Mouse (Mus musculus) embryonic fibroblast, embryonic 13.5 days (primary cell): ENCODE data around the gene Mettl16. TPM values are rescaled to one million over a fixed set of nuclear protein-coding genes. Genes with fewer than 3 reads are reported as not detected.
A peak's percentile ranks its signal among the peaks of the same experiment; 100 is the strongest.

Source experiments
- H3K27ac ChIP-seq: 2 replicates; pipeline ENCODE4 v1.5.1; 2012; ENCODE audit warnings: low read length, control low read depth, inconsistent platforms; ENCODE audit not compliant: insufficient read depth
- H3K4me1 ChIP-seq: 2 replicates; pipeline ENCODE4 v1.6.1; 2011; ENCODE audit warnings: low read length; ENCODE audit not compliant: control insufficient read depth, insufficient read depth
- H3K4me3 ChIP-seq: 2 replicates; pipeline ENCODE4 v1.5.1; 2011; ENCODE audit warnings: mild to moderate bottlenecking, control low read depth, low read length; ENCODE audit not compliant: insufficient read depth
- CTCF ChIP-seq: IDR thresholded peaks from 2 replicates; pipeline ENCODE4 v1.5.1; 2011; ENCODE audit warnings: mild to moderate bottlenecking, control low read depth, low read length, moderate library complexity, borderline replicate concordance; ENCODE audit not compliant: insufficient read depth
- POLR2A ChIP-seq: IDR thresholded peaks from 2 replicates; pipeline ENCODE4 v1.6.1; 2011; ENCODE audit warnings: low read depth, mild to moderate bottlenecking, control low read depth, low read length, moderate library complexity
- polyA plus RNA-seq: library from polyadenylated mRNA; stranded (reverse); fragments of >200 nt; gene quantifications from 2 replicates; pipeline ENCODE4 v1.2.4, GENCODE M21; 2011; ENCODE audit warnings: low read depth; ENCODE audit not compliant: missing spikeins, insufficient read length

Mettl16 gene
- polyA plus RNA-seq, 1 experiment, result 29.1 TPM

- no peak for TF ChIP-seq POLR2A
- no peak for TF ChIP-seq CTCF
- no peak overlapping the region for H3K27ac ChIP-seq
- H3K4me1 ChIP-seq, result peaks cover 10% of the 10 kb centered on the region
- H3K4me3 ChIP-seq, result no peak overlapping the region
Observed at GRCm38 (mm10) chr11:74836225-74837055, 65.8 kb downstream of the Mettl16 start.

- Histone ChIP-seq H3K27ac (peak overlapping the region; percentile 99), H3K4me1 (peaks cover 10% of the 10 kb centered on the region), H3K4me3 (no peak overlapping the region)
- no peak for TF ChIP-seq CTCF
- TF ChIP-seq POLR2A, result no peak
Observed at GRCm38 (mm10) chr11:74837056-74837693, 66.5 kb downstream of the Mettl16 start.

- Histone ChIP-seq H3K4me1 (peaks cover 10% of the 10 kb centered on the region), H3K27ac (peak overlapping the region; percentile 99), H3K4me3 (peak overlapping the region; percentile 23)
- TF ChIP-seq CTCF, result no peak
- peak; percentile 50 for TF ChIP-seq POLR2A
Observed at GRCm38 (mm10) chr11:74837694-74838431, 67.2 kb downstream of the Mettl16 start.

- Histone ChIP-seq H3K4me3 (no peak overlapping the region), H3K4me1 (peaks cover 10% of the 10 kb centered on the region), H3K27ac (peak overlapping the region; percentile 99)
- TF ChIP-seq CTCF, result no peak
- peak; percentile 17 for TF ChIP-seq POLR2A
Observed at GRCm38 (mm10) chr11:74838441-74838840, 67.8 kb downstream of the Mettl16 start.

- peak overlapping the region; percentile 99 for H3K27ac ChIP-seq
Observed at GRCm38 (mm10) chr11:74838971-74839370, 68.3 kb downstream of the Mettl16 start.

GRCm38 (mm10) chr11:74839860-74840715 lies 69.5 kb downstream of the Mettl16 start:
- no peak overlapping the region for H3K27ac ChIP-seq
- no peak for TF ChIP-seq POLR2A
- TF ChIP-seq CTCF, result no peak
- peaks cover 10% of the 10 kb centered on the region for H3K4me1 ChIP-seq
- H3K4me3 ChIP-seq, result no peak overlapping the region

More at GRCm38 (mm10) chr11:74838971-74839370, 68.3 kb downstream of the Mettl16 start:
- TF ChIP-seq CTCF (no peak), POLR2A (no peak)
- Histone ChIP-seq H3K4me1 (peaks cover 10% of the 10 kb centered on the region), H3K4me3 (no peak overlapping the region)

- peaks cover 10% of the 10 kb centered on the region for H3K4me1 ChIP-seq
- TF ChIP-seq CTCF, result no peak
- TF ChIP-seq POLR2A, result no peak
- H3K4me3 ChIP-seq, result no peak overlapping the region
- H3K27ac ChIP-seq, result no peak overlapping the region
Observed at GRCm38 (mm10) chr11:74840739-74841138, 70.1 kb downstream of the Mettl16 start.

- TF ChIP-seq CTCF (no peak), POLR2A (no peak)
- Histone ChIP-seq H3K4me3 (no peak overlapping the region), H3K27ac (no peak overlapping the region), H3K4me1 (peaks cover 10% of the 10 kb centered on the region)
Observed at GRCm38 (mm10) chr11:74841366-74841765, 70.7 kb downstream of the Mettl16 start.

GRCm38 (mm10) chr11:74842045-74842444 lies 71.4 kb downstream of the Mettl16 start:
- Histone ChIP-seq H3K27ac (no peak overlapping the region), H3K4me3 (no peak overlapping the region), H3K4me1 (peaks cover 10% of the 10 kb centered on the region)
- TF ChIP-seq CTCF, result no peak
- TF ChIP-seq POLR2A, result no peak
